Mouse (Mus musculus): ENCODE data around the gene Ccpg1.
A peak's percentile ranks its signal among the peaks of the same experiment; 100 is the strongest.

The Ccpg1 gene

GRCm38 (mm10) chr9:72996806-72997205 is 11.6 kb downstream of the Ccpg1 start:
- no peak for DNase-seq

- no peak for DNase-seq
Measured at GRCm38 (mm10) chr9:73000487-73000886, 15.3 kb downstream of the Ccpg1 start.

GRCm38 (mm10) chr9:73001314-73002011 is 16.2 kb downstream of the Ccpg1 start:
- DNase-seq: no peak

- no peak for DNase-seq
Measured at GRCm38 (mm10) chr9:73002177-73002576, 16.9 kb downstream of the Ccpg1 start.

- no peak for DNase-seq
Measured at GRCm38 (mm10) chr9:73004076-73004475, 18.8 kb downstream of the Ccpg1 start.

- DNase-seq: no peak
Measured at GRCm38 (mm10) chr9:73005106-73005505, 19.9 kb downstream of the Ccpg1 start.

GRCm38 (mm10) chr9:73006175-73006574 is 20.9 kb downstream of the Ccpg1 start:
- DNase-seq: no peak

- DNase-seq: no peak
Measured at GRCm38 (mm10) chr9:73008384-73008783, 23.2 kb downstream of the Ccpg1 start.

GRCm38 (mm10) chr9:73012629-73013028 is 27.4 kb downstream of the Ccpg1 start:
- no peak for DNase-seq

GRCm38 (mm10) chr9:73014724-73015123 is 29.5 kb downstream of the Ccpg1 start:
- DNase-seq: no peak

- DNase-seq: no peak
Measured at GRCm38 (mm10) chr9:73019841-73020240, 34.6 kb downstream of the Ccpg1 start.

- DNase-seq: no peak
Measured at GRCm38 (mm10) chr9:73020566-73021097, 35.4 kb downstream of the Ccpg1 start.

- no peak for DNase-seq
Measured at GRCm38 (mm10) chr9:73025818-73026636, 40.8 kb downstream of the Ccpg1 start.

- DNase-seq: no peak
Measured at GRCm38 (mm10) chr9:73030443-73030842, 45.2 kb downstream of the Ccpg1 start.

GRCm38 (mm10) chr9:73031421-73031820 is 46.2 kb downstream of the Ccpg1 start:
- DNase-seq: no peak

GRCm38 (mm10) chr9:73033406-73033805 is 48.2 kb downstream of the Ccpg1 start:
- no peak for DNase-seq

- peak; percentile 93 for DNase-seq
Measured at GRCm38 (mm10) chr9:73039222-73039945, 54.2 kb downstream of the Ccpg1 start.

GRCm38 (mm10) chr9:73040080-73040479 is 54.9 kb downstream of the Ccpg1 start, which contains the start of gene Pigb:
Gene Pigb (minus strand): TSS chr9:73040378.
- DNase-seq: no peak

- peak; percentile 92 for DNase-seq
Measured at GRCm38 (mm10) chr9:73044146-73045079, 59.2 kb downstream of the Ccpg1 start, which contains the start of gene Rab27a. Gene Rab27a (plus strand): TSS chr9:73044854.

- no peak for DNase-seq
Measured at GRCm38 (mm10) chr9:73045204-73045603, 60.0 kb downstream of the Ccpg1 start.

- DNase-seq: no peak
Measured at GRCm38 (mm10) chr9:73045711-73046110, 60.5 kb downstream of the Ccpg1 start.

GRCm38 (mm10) chr9:73047906-73048305 is 62.7 kb downstream of the Ccpg1 start:
- DNase-seq: no peak
